Mouse (Mus musculus): Measurements from ENCODE around the gene Myh9. TPM values are rescaled to one million over a fixed set of nuclear protein-coding genes. Genes with fewer than 3 reads are reported as not detected.

The Myh9 gene
- polyA plus RNA-seq, 1 experiment = 350 TPM

DNA sequence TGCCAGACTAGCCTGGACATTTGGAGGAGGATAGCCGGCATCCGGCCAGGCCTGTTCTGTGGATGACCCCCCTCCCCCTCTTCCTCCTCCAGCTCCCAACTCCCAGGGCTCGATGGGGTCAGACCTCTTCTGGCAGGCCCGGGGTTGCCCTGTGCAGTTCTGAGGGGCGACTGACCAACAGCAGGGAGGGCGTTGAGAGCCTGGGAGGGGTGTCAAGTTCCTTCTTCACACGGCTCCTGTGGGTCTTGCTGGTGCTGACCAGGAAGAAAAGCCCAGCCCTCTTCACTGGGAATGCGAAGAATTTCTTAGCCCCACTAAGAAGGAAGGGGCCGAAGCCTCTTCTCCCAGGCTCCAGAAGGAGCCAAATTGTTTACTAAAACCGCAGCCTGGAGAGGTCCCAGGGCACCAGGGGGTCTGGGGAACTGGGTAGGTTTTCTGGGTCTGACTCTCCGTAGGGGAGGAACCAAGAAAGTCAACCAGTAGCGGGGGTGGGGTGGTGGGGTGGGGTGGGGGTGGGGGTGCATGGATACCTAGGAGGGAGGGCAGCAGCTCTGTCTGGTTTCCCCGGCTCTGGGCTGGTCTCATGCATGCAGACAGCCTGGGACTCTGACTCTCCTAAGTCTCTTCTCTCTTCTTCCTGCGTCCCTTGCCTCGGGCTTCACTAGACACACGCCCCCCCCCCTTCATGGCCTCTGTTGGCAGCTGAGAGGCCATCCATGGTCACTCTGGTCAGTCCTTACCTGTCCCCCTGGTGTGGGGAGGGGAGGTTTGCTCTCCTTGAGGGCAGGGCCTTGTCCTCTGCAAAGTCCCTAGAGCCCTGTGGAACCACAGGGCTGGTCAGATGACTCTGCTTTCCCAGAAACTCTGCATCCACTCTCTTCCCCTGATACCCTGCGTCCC, 41.1 kb upstream of the Myh9 start:
- Histone ChIP-seq H3K27ac (ENCODE audit: insufficient read depth, low read depth, low read length) (no peak overlapping the region), H3K4me3 (ENCODE audit: insufficient read depth, low read depth, low read length) (no peak overlapping the region), H3K4me1 (ENCODE audit: control insufficient read depth, insufficient read depth, low read length) (peaks cover 21% of the 10 kb centered on the region)
- TF ChIP-seq POLR2A (IDR thresholded peaks at IDR 0.05; ENCODE audit: insufficient read depth, low read depth, low read length) (no peak), CTCF (IDR thresholded peaks at IDR 0.05; ENCODE audit: insufficient read depth, low read depth, low read length) (no peak)
- 49% methylated on average over 16 of the region's 17 CpGs for WGBS

DNA sequence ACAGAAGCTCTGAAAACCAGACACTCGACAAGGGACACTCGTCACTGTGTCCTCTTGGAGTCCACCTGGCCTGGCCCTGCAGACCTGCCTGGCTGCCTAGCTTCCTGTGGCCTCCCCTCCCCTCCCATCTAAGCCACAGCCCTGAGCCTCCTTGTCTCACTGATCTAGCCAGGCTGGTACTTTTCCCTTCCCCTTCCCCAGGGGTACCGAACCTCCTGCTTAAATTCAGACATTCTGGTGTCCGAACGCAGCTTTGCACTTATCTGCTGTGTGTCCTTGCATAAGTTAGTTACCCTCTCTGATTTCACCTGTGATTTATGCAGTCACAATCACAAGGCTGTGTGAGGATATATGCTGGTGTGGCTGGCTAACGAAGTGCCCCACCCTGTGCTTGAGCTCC, 40.3 kb upstream of the Myh9 start:
- Histone ChIP-seq H3K27ac (ENCODE audit: insufficient read depth, low read depth, low read length) (no peak overlapping the region), H3K4me1 (ENCODE audit: control insufficient read depth, insufficient read depth, low read length) (peaks cover 16% of the 10 kb centered on the region), H3K4me3 (ENCODE audit: insufficient read depth, low read depth, low read length) (no peak overlapping the region)
- 91% methylated on average over 6 of the region's 6 CpGs for WGBS
- TF ChIP-seq CTCF (IDR thresholded peaks at IDR 0.05; ENCODE audit: insufficient read depth, low read depth, low read length) (no peak), POLR2A (IDR thresholded peaks at IDR 0.05; ENCODE audit: insufficient read depth, low read depth, low read length) (no peak)

DNA sequence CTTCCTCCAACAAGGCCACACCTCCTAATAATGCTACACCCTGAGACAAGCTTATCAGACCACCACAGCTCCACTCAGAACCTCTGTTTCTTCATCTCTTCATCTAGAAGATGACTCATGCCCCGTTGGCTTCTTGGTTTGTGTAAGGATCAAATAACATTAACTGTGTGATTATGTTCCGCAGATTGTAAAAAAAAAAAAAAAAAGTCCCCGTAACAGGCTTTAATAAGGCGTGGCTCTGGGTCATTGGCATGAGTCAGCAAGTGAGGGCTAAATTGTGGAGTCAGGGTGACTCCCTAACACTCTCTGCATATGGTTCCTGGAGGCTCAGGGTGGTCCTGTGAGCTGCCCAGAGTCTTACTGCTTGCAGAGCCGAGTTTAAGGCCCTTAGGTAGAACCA, 39.7 kb upstream of the Myh9 start:
- Histone ChIP-seq H3K4me1 (ENCODE audit: control insufficient read depth, insufficient read depth, low read length) (peaks cover 14% of the 10 kb centered on the region), H3K27ac (ENCODE audit: insufficient read depth, low read depth, low read length) (no peak overlapping the region), H3K4me3 (ENCODE audit: insufficient read depth, low read depth, low read length) (no peak overlapping the region)
- TF ChIP-seq POLR2A (IDR thresholded peaks at IDR 0.05; ENCODE audit: insufficient read depth, low read depth, low read length) (no peak), CTCF (IDR thresholded peaks at IDR 0.05; ENCODE audit: insufficient read depth, low read depth, low read length) (no peak)
- WGBS = 60% methylated on average over 5 of the region's 5 CpGs

DNA sequence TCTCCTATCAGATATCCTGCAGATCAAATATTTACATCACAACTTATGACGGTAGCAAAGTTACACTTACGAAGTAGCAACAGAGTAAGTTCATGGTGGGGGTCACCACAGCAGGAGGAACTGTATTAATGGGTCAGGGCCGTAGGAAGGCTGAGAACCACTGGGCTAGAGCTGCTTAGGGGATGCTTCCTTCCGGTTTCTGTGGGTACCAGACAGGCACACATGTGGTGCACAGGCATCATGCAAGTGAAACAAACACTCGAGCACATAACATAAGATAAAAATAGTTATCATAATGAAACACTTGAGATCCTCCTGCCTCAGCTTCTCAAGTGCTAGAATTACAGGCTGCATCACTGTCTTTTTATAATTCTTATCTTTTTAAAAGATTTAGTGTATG, 38.8 kb upstream of the Myh9 start:
- H3K4me1 ChIP-seq (ENCODE audit: control insufficient read depth, insufficient read depth, low read length) = peaks cover 8% of the 10 kb centered on the region
- no peak overlapping the region for H3K4me3 ChIP-seq (ENCODE audit: insufficient read depth, low read depth, low read length)
- 88% methylated on average over 5 of the region's 5 CpGs for WGBS
- no peak for TF ChIP-seq POLR2A (IDR thresholded peaks at IDR 0.05; ENCODE audit: insufficient read depth, low read depth, low read length)
- TF ChIP-seq CTCF (IDR thresholded peaks at IDR 0.05; ENCODE audit: insufficient read depth, low read depth, low read length) = no peak
- no peak overlapping the region for H3K27ac ChIP-seq (ENCODE audit: insufficient read depth, low read depth, low read length)

DNA sequence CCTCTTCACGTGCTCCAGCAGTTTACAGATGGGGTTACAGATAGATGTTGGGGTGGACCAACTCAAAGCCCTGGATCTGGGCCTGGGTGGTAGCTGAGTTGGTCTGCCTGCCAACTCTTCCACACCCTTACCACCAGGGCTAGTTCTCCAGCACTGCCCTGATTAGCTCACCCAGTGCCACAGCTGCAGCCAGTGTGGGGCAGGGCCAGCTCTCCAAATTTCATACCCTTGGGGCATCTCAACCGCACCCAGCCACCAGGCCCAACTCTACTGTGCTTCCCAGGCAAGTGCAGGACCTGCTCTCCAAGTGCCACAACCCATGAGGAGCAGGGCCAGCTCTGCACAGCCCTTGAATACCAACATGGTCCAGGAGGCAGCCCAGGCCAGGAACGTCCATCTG, 37.8 kb upstream of the Myh9 start:
- H3K27ac ChIP-seq (ENCODE audit: insufficient read depth, low read depth, low read length) = no peak overlapping the region
- 85% methylated on average over 3 of the region's 3 CpGs for WGBS
- TF ChIP-seq POLR2A (IDR thresholded peaks at IDR 0.05; ENCODE audit: insufficient read depth, low read depth, low read length) (no peak), CTCF (IDR thresholded peaks at IDR 0.05; ENCODE audit: insufficient read depth, low read depth, low read length) (no peak)
- H3K4me1 ChIP-seq (ENCODE audit: control insufficient read depth, insufficient read depth, low read length) = peaks cover 8% of the 10 kb centered on the region
- H3K4me3 ChIP-seq (ENCODE audit: insufficient read depth, low read depth, low read length) = no peak overlapping the region

DNA sequence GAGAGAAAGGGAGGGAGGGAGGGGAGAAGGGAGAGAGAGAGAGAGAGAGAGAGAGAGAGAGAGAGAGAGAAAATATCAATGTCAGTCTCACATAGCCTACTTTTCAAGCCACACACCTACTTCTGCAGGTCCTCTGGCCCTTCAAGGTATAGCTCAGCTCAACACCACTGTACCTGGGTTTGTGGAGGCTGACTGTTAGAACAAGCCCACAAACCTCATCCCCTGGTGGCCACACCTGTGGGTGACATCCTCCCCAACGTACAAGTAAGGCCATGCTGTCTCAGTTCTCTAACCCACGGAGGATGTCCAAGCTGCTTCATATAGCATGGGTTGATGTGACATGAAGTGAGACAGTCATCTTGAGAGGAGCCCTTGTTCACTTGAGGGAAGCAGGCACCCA, 35.2 kb upstream of the Myh9 start:
- Histone ChIP-seq H3K4me1 (ENCODE audit: control insufficient read depth, insufficient read depth, low read length) (no peaks in the 10 kb centered on the region), H3K27ac (ENCODE audit: insufficient read depth, low read depth, low read length) (no peak overlapping the region), H3K4me3 (ENCODE audit: insufficient read depth, low read depth, low read length) (no peak overlapping the region)
- 76% methylated on average over 2 of the region's 2 CpGs for WGBS
- TF ChIP-seq POLR2A (IDR thresholded peaks at IDR 0.05; ENCODE audit: insufficient read depth, low read depth, low read length) (no peak), CTCF (IDR thresholded peaks at IDR 0.05; ENCODE audit: insufficient read depth, low read depth, low read length) (no peak)

DNA sequence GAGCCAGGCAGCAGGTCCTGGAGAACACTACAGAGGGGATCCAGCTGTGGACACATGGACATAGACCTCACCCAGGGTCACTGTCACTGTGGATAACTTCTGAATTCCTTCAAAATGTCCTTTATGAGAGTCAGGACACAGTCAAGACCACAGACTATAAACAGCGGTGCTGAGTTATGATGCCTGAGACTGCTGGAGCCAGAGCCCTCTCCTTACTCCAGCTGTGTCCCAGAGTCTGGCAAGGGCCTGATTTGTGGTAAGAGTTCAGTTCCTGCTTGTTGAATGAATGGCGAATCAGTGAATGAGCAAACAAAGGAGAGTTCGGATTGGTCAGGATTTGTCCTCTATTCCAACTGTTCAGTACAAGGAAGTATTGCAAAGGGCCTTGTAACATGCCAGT, 34.7 kb upstream of the Myh9 start:
- Histone ChIP-seq H3K27ac (ENCODE audit: insufficient read depth, low read depth, low read length) (no peak overlapping the region), H3K4me3 (ENCODE audit: insufficient read depth, low read depth, low read length) (no peak overlapping the region), H3K4me1 (ENCODE audit: control insufficient read depth, insufficient read depth, low read length) (no peaks in the 10 kb centered on the region)
- TF ChIP-seq CTCF (IDR thresholded peaks at IDR 0.05; ENCODE audit: insufficient read depth, low read depth, low read length) (no peak), POLR2A (IDR thresholded peaks at IDR 0.05; ENCODE audit: insufficient read depth, low read depth, low read length) (no peak)
- WGBS = 81% methylated on average over 3 of the region's 3 CpGs

DNA sequence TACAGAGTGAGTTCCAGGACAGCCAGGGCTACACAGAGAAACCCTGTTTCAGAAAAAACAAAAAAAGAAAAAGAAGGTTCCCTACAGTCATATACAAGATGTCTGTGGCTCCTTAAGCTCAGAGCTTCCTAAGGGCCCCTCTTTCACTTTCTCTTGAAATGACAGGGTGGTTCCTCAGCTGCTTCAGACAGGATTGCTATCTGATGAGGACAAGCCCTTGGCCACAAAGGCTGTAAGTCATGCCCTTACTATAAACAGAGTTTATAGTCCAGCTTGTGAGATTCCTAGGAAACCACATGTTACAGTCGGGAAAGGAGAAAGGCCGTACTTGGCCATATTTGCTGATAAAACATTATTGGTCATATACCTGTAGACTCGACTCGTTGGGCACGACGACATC, 34.0 kb upstream of the Myh9 start:
- no peaks in the 10 kb centered on the region for H3K4me1 ChIP-seq (ENCODE audit: control insufficient read depth, insufficient read depth, low read length)
- WGBS = over 99% methylated on average over 6 of the region's 6 CpGs
- no peak for TF ChIP-seq CTCF (IDR thresholded peaks at IDR 0.05; ENCODE audit: insufficient read depth, low read depth, low read length)
- TF ChIP-seq POLR2A (IDR thresholded peaks at IDR 0.05; ENCODE audit: insufficient read depth, low read depth, low read length) = no peak
- no peak overlapping the region for H3K27ac ChIP-seq (ENCODE audit: insufficient read depth, low read depth, low read length)
- no peak overlapping the region for H3K4me3 ChIP-seq (ENCODE audit: insufficient read depth, low read depth, low read length)

DNA sequence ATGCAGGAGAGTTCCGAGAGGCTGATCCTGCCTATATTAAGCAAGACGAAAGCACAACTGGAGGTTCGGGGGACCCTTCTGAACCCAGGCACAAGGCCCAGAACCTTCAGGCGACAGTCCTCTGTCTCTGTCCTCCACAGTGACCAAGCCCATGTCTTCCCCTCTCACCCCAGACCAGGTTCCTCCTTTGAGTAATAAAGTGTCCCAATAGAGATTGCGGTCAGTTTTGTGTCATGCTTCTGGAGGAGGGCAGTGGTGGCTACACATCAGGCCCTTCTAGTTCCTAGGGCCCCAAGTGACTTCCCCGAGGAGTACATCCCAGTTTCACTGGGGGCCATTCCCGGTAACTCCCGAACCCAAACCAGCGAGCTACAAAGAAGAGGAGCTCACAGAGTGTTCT, 32.8 kb upstream of the Myh9 start:
- TF ChIP-seq POLR2A (IDR thresholded peaks at IDR 0.05; ENCODE audit: insufficient read depth, low read depth, low read length) (no peak), CTCF (IDR thresholded peaks at IDR 0.05; ENCODE audit: insufficient read depth, low read depth, low read length) (no peak)

More for the DNA sequence above, 32.8 kb upstream of the Myh9 start:
- Histone ChIP-seq H3K27ac (ENCODE audit: insufficient read depth, low read depth, low read length) (no peak overlapping the region), H3K4me3 (ENCODE audit: insufficient read depth, low read depth, low read length) (no peak overlapping the region), H3K4me1 (ENCODE audit: control insufficient read depth, insufficient read depth, low read length) (no peaks in the 10 kb centered on the region)
- 98% methylated on average over 9 of the region's 9 CpGs for WGBS

All from olfactory bulb, adult 2 months (tissue).